ENCODE assay signal across 9 mouse cellular contexts in genomic region chr15:84756426-84756825, GRCm38 (mm10). TPM values are rescaled to one million over a fixed set of nuclear protein-coding genes. Genes with fewer than 3 reads are reported as not detected.
DNase-seq lines count a peak whose midpoint lies in the region; ATAC-seq lines count a peak whose summit lies in the region.
"Had no signal": no experiment of that assay in that cellular context is flagged by ENCODE, and none has a peak within 500 bp of the region (broad histone marks: within the 10 kb centered on the region; RNA-seq: fewer than 3 reads in every experiment).

No protein-coding gene starts in this region.

- WGBS in lung, embryonic 16.5 days = 10% methylated on average over 22 of the region's 22 CpGs
- WGBS in neural tube, embryonic 14.5 days = under 1% methylated on average over 21 of the region's 22 CpGs

- H3K9ac ChIP-seq in lung, embryonic 16.5 days (ENCODE audit: low read length) = 0 out of 2 replicates have a peak overlapping the region, but pooled peaks have one; percentile 7
- no peak overlapping the region; the same call in 1 of the 2 replicates for H3K9ac ChIP-seq in neural tube, embryonic 14.5 days (replicated peaks; ENCODE audit: low read depth, low read length)

- H3K4me1 ChIP-seq in lung, embryonic 16.5 days (replicated peaks; ENCODE audit: control insufficient read depth, insufficient read depth, low read length) = 0 out of 2 replicates have a peak, but pooled peaks cover 4% of the 10 kb centered on the region
- H3K4me1 ChIP-seq in neural tube, embryonic 14.5 days (ENCODE audit: control insufficient read depth, insufficient read depth, low read length) = peaks cover 13% of the 10 kb centered on the region

- H3K27me3 ChIP-seq in lung, embryonic 16.5 days (ENCODE audit: control insufficient read depth, insufficient read depth, low read depth, low read length) = no peaks in the 10 kb centered on the region
- no peaks in the 10 kb centered on the region for H3K27me3 ChIP-seq in neural tube, embryonic 14.5 days (ENCODE audit: control insufficient read depth, insufficient read depth, low read length)

- no peaks in the 10 kb centered on the region for H3K9me3 ChIP-seq in lung, embryonic 16.5 days (ENCODE audit: control insufficient read depth, low read length)
- no peaks in the 10 kb centered on the region for H3K9me3 ChIP-seq in neural tube, embryonic 14.5 days (ENCODE audit: control insufficient read depth, low read length)

- H3K36me3 ChIP-seq in lung, embryonic 16.5 days (ENCODE audit: control insufficient read depth, insufficient read depth, low read length) = no peaks in the 10 kb centered on the region
- H3K36me3 ChIP-seq in neural tube, embryonic 14.5 days (ENCODE audit: control insufficient read depth, insufficient read depth, low read length) = no peaks in the 10 kb centered on the region

- no peak for ATAC-seq in cerebellum, adult (ENCODE audit: insufficient number of reproducible peaks, low FRiP score, low TSS enrichment)
- ATAC-seq in lung, embryonic 16.5 days (ENCODE audit: low read depth) = no peak
- 0 out of 2 replicates have a peak, but pooled peaks have one; percentile 33 for ATAC-seq in neural tube, embryonic 14.5 days (ENCODE audit: low read depth)

- DNase-seq in cerebellum, adult 11-12 months = peak; percentile 20
- DNase-seq in lung, postnatal 25 days (ENCODE audit: low spot score) = no peak
- DNase-seq in kidney, postnatal 10 days = peak; percentile 16
- DNase-seq in spleen, postnatal 36 days (ENCODE audit: low spot score in 2 of 2) = no peak
- no peak for DNase-seq in ovary, postnatal 14 days (ENCODE audit: low spot score)

- H3K4me2 ChIP-seq in lung, embryonic 16.5 days (ENCODE audit: low read depth, low read length) = peak overlapping the region; percentile 51
- peak overlapping the region; percentile 55 for H3K4me2 ChIP-seq in neural tube, embryonic 14.5 days (ENCODE audit: low read depth, low read length)

- H3K4me3 ChIP-seq in lung, embryonic 16.5 days (ENCODE audit: low read length) = peak overlapping the region; percentile 23
- peak overlapping the region; percentile 27 for H3K4me3 ChIP-seq in neural tube, embryonic 14.5 days (ENCODE audit: low read depth, low read length)
- H3K4me3 ChIP-seq: myocyte had no signal

- H3K27ac ChIP-seq in lung, embryonic 16.5 days (ENCODE audit: low read length) = no peak overlapping the region
- peak overlapping the region; percentile 57 for H3K27ac ChIP-seq in neural tube, embryonic 14.5 days (ENCODE audit: low read depth, low read length)

RNA-seq across cellular contexts. Expression of gene Arhgap8, which starts 36.6 kb away (rescaled TPM):
- 26.4 and 27.6 TPM in 2 replicates for polyA plus RNA-seq in lung, embryonic 16.5 days (2015; fragmentation: Nextera tagmentation; extraction: Ambion mirVana)
- 2.5 and 2.8 TPM in 2 replicates for polyA plus RNA-seq in neural tube, embryonic 14.5 days (2014; fragmentation: Nextera tagmentation; extraction: Ambion mirVana)
- polyA plus RNA-seq: myocyte had no signal

Comparison
In these comparisons a context has a peak if more than half of its experiments do, and no peak if none do; other contexts are left out.
1. DNase-seq: peak in cerebellum, adult 11-12 months (single experiment) and kidney, postnatal 10 days (single experiment); none in lung, postnatal 25 days (single experiment), spleen, postnatal 36 days (0 of 2) and ovary, postnatal 14 days (single experiment).